Mouse (Mus musculus) naive thymus-derived CD4-positive, alpha-beta T cell, adult 2 months (primary cell): ENCODE data around the gene Arid5b.
A peak's percentile ranks its signal among the peaks of the same experiment; 100 is the strongest.

Experiments
- DNase-seq: peaks from one replicate; pipeline ENCODE4 v3.0.0-alpha.2; 2011; ENCODE audit warnings: low read depth

Arid5b gene

DNA sequence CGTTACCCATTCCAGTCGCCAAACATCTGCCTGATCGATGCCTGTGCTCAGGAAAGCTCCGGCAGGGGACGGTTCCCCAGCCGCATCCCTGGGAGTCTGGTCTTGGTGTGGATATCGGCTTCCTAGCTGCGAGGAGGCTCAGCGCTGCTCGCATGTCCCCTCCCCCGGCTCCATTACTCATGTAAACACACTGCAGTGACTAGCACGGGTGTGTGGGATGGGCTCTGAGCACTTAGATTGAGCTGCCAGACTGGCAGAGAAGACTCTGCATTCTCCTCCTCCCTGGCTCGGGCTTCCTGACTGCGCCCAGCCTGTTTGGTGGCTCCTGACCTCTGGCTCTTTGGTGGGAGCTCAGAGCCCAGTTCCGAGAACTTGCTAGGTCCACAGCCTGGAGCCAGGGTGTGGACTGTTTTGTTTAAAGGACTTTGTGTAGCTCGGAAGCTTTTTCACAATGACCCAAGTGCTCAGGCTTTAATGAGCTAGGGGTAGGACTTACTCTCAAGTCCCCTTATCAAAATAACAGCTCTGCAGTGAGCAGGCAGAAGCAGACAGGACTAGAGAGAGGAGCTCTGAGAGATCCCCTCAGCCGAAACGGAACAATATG, 142.0 kb downstream of the Arid5b start:
- peak; percentile 40 for DNase-seq

- DNase-seq, result no peak
These were observed 142.5 kb downstream of the Arid5b start for GRCm38 (mm10) chr10:68136051-68136450.

DNA sequence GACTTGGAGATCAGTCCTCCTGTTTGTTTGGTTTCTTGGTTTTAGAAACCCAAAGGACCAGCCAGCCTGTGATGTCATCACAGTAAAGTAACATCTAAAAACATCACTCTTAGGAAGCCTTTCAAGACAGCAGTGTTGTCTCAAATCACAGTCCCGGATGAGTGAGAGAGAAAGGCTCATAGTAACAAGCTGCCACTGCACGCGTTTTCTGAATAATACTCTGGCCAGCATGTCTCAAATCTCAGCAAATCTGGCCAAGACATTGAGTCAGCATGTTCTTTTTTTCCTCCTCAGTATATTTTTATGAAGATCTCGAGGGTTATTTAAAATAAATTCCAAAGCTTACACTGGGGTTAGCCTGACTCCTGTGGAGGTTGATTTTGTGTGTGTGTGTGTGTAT, 143.1 kb downstream of the Arid5b start:
- no peak for DNase-seq

DNA sequence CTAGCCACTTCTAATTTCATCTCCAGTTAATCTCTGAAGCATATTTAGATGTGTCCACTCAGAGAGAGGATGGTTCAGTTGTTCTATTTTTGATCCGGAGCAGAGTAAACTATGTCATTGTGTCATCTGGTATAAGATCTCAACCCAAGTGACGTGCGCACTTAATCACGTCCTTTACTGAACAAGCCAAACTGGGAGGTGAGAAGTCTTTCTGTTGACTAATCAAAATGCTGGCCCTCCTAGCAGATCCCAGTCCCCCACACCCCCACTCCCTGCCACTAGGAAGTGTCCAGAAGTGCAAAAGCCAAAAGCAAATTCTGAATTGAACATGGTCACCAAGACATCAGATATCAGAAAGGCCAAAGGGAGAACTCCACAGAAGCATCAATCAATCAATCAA, 144.0 kb downstream of the Arid5b start:
- no peak for DNase-seq

DNA sequence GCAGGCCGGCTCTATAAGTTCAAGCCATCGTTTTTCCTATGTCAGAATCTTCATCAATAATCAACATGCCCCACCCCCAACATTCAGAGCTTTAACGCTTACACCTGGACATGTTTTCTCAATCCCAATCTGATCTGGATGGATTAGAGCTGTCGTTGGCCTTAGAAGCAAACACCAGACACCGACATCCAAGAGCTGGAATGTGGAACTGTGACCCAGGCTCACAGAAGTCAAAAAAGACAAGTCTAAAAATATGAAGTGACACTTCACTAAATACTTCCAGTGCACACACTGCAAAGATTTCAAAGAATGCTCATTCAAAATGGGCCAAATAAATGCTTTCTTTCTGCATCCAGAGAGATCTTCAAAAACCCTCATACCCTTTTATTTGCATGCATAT, 144.5 kb downstream of the Arid5b start:
- no peak for DNase-seq

DNA sequence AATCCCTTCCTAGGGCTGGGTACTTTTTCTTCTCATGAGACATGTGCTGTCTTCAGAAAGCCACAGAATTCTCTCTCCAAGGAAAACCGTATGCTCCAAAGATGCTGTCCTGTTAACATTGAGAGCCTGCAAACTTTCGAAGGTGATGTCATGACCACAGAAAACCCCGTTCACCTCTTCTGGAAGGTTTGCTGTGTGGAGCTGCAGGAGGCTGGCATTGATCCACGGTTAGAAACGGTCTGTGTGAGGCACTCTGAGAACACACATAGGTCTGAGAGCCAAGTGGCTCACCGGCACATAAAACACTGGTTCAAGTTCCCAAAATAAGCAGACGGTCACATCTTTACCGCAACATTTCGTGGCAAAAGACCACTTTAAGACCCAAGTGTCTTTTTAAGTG, 145.9 kb downstream of the Arid5b start:
- no peak for DNase-seq

DNA sequence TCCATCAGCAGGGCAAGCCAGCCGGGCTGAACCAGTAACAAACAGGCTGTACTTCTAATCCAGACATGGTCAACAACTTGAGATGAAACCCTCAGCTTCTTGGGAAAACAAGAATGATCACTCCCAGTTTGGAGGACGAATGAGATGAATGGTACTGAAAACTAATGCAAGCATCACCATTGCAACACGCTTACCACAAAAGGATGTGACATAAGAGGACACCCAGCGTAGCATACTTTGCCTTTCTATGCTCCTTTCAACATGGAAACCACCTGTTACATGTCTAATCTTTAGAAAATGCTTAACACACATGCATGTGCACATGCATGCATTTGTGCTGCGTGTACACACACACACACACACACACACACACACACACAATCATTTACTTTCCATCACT, 146.4 kb downstream of the Arid5b start:
- no peak for DNase-seq

GRCm38 (mm10) chr10:68129651-68130050, 148.9 kb downstream of the Arid5b start:
- no peak for DNase-seq

- no peak for DNase-seq
These were observed 149.5 kb downstream of the Arid5b start for GRCm38 (mm10) chr10:68129009-68129408.

- DNase-seq, result no peak
These were observed 150.1 kb downstream of the Arid5b start for GRCm38 (mm10) chr10:68128441-68128848.

- DNase-seq, result no peak
These were observed 150.8 kb downstream of the Arid5b start for GRCm38 (mm10) chr10:68127604-68128256.

- no peak for DNase-seq
These were observed 151.4 kb downstream of the Arid5b start for GRCm38 (mm10) chr10:68127104-68127503.

DNA sequence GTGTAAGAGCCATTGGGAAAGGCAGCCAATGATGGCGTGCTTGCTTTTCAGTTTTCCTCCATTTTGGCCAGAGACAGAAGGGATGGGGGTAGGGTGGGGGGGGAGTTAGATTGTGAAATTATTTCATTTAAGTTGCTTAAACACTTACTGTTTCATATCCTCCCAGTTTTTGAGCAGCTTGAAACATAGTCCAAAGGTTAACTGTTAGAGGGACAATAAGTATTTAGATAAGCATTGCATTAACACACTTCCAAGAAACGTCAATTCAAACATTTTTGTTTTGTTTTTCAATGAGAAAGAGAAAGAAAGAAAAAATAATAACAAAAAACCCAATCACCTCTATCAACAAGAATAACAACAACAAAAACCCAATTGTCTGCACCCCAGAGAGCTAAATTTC, 152.0 kb downstream of the Arid5b start:
- no peak for DNase-seq

GRCm38 (mm10) chr10:68125919-68126550, 152.5 kb downstream of the Arid5b start:
- DNase-seq, result no peak

DNA sequence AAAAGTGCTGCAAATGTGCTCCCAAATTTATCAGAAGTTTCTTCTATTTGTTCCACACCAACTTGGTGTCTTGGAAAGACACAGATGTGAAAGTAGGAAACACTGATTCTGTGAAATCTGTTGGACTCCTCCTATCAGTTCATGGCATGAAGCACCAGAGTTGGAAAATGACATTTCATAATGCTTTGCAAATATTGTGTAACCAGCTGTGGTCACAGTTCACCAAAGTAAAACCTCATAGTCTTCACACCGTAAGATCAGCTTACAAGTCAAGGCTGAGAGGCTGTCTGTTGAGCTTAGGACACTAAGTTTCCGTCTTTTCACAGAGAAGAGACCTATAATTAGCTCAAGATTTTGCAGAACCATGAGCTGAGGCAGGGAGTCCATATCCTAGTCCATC, 153.6 kb downstream of the Arid5b start:
- DNase-seq, result no peak

GRCm38 (mm10) chr10:68123446-68123845, 155.1 kb downstream of the Arid5b start:
- DNase-seq, result no peak

GRCm38 (mm10) chr10:68121960-68122359, 156.6 kb downstream of the Arid5b start:
- DNase-seq, result no peak

GRCm38 (mm10) chr10:68121251-68121650, 157.3 kb downstream of the Arid5b start:
- DNase-seq, result no peak

GRCm38 (mm10) chr10:68120011-68120410, 158.5 kb downstream of the Arid5b start:
- no peak for DNase-seq

DNA sequence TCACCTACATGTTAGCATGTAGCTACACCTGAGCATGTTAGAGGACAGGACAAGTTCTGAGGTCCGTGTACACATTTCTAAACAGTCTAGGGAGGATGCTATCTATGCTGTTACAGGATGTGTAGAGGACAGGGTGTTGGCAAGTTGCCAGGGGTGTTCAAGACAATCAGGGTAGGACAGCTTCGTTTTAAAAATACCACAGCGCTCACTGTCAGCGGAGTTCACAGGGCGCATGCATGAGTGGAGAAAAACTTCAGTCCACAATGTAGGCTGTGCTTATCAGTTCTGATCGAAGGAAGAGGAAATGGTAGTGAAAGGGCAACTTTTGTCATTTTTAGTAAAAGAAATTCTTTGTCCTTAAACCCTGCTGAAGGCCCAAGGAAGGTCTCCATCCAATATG, 159.3 kb downstream of the Arid5b start:
- peak; percentile 76 for DNase-seq

DNA sequence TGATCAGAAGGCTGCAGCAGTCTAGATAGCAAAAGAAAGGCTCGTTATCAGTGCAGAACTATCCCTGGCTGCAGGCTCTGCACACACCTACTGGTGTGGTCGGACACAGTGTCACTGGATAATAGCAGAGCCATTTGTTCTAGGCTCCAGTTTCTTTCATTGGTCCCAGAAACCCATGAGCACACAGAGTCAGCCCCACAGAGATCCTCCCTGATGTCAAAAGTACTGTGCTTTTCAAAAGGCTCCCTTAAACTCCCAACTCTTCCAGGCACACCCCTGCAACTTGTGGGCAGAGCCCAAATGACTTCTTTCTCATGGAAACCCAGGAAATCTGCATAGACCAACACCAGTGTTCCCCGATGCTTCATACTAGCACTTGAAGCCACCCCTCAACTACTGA, 163.6 kb downstream of the Arid5b start:
- no peak for DNase-seq

DNA sequence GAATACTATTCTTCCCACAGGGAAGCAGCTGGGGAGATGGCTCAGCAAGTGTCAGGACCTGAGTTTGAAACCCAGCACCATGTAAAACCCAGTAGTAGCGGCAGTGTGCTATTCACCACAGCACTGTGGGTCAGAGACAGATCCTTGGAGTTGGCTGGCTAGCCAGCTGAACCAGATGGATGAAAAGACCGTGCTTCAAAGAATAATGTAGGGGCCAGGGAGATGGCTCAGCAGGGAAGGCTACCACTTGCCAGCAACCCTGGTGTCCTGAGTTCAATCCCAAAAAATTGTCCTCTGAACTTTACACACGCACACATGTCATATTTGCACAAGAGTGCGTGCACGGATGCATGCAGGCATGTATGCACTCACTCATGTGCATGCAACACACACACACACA, 164.9 kb downstream of the Arid5b start:
- no peak for DNase-seq

DNA sequence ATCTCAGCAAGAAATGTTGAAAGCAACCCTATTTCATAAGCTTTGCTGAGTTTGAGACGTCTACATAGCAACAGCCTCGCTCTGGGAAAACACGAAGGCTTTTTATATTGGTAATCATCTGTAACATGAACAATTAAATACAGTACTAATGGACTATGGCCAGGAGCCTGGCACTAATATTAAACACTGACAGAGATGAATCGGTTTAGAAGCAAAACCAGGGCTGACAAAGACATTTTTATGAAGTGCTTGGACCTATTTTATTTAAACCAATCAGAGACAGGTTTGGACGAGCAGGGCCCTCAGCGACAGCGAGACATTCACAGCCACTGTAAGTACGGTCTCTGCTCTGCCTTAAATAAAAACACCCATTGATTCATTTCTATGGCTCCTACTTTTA, 165.6 kb downstream of the Arid5b start:
- no peak for DNase-seq

GRCm38 (mm10) chr10:68110607-68111006, 167.9 kb downstream of the Arid5b start:
- no peak for DNase-seq
